In genomic region chr16:17625488-17626268, GRCm38 (mm10) we compare ENCODE assay signal across 9 mouse cellular contexts. TPM values are rescaled to one million over a fixed set of nuclear protein-coding genes. Genes with fewer than 3 reads are reported as not detected.
DNase-seq lines count a peak whose midpoint lies in the region; ATAC-seq and TF ChIP-seq lines count a peak whose summit lies in the region.
"Had no signal": no experiment of that assay in that cellular context is flagged by ENCODE, and none has a peak within 500 bp of the region (broad histone marks: within the 10 kb centered on the region; RNA-seq: fewer than 3 reads in every experiment).

No protein-coding gene starts in this region.

- H3K9ac ChIP-seq in embryonic facial prominence, embryonic 11.5 days (replicated peaks; ENCODE audit: low read length) = no peak overlapping the region
- no peak overlapping the region for H3K9ac ChIP-seq in midbrain, embryonic 11.5 days (ENCODE audit: low read length)
- H3K9ac ChIP-seq: heart, embryonic 15.5 days had no signal

- H3K4me3 ChIP-seq in embryonic facial prominence, embryonic 11.5 days (ENCODE audit: low read depth, low read length) = no peak overlapping the region
- H3K4me3 ChIP-seq in embryonic facial prominence, embryonic 10.5 days = no peak overlapping the region
- H3K4me3 ChIP-seq in midbrain, embryonic 11.5 days (ENCODE audit: low read depth, low read length) = no peak overlapping the region
- no peak overlapping the region for H3K4me3 ChIP-seq in midbrain, embryonic 10.5 days
- no peak overlapping the region for H3K4me3 ChIP-seq in small intestine, adult 2 months (ENCODE audit: low read depth, low read length)
- H3K4me3 ChIP-seq: heart, embryonic 15.5 days had no signal

- H3K9me3 ChIP-seq in embryonic facial prominence, embryonic 11.5 days (replicated peaks; ENCODE audit: control insufficient read depth, low read length) = no peaks in the 10 kb centered on the region
- H3K9me3 ChIP-seq in embryonic facial prominence, embryonic 10.5 days = no peaks in the 10 kb centered on the region
- no peaks in the 10 kb centered on the region for H3K9me3 ChIP-seq in midbrain, embryonic 11.5 days (ENCODE audit: control insufficient read depth, low read length)
- no peaks in the 10 kb centered on the region for H3K9me3 ChIP-seq in midbrain, embryonic 10.5 days (replicated peaks)
- H3K9me3 ChIP-seq: heart, embryonic 15.5 days had no signal

- no peaks in the 10 kb centered on the region for H3K4me1 ChIP-seq in embryonic facial prominence, embryonic 11.5 days (ENCODE audit: control insufficient read depth, insufficient read depth, low read length)
- H3K4me1 ChIP-seq in embryonic facial prominence, embryonic 10.5 days = peaks cover 1% of the 10 kb centered on the region
- H3K4me1 ChIP-seq in midbrain, embryonic 11.5 days (ENCODE audit: control insufficient read depth, insufficient read depth, low read length) = no peaks in the 10 kb centered on the region
- peaks cover under 1% of the 10 kb centered on the region; the same call in 1 of the 2 replicates for H3K4me1 ChIP-seq in midbrain, embryonic 10.5 days
- H3K4me1 ChIP-seq in small intestine, adult 2 months (ENCODE audit: control insufficient read depth, insufficient read depth, insufficient read length, low read length) = no peaks in the 10 kb centered on the region

- ATAC-seq in embryonic facial prominence, embryonic 11.5 days (replicated peaks; ENCODE audit: insufficient number of reproducible peaks, low FRiP score, low TSS enrichment, low read depth) = 0 out of 2 replicates have a peak, but pooled peaks have one; percentile 44
- ATAC-seq in midbrain, embryonic 11.5 days (ENCODE audit: low FRiP score) = peak; percentile 48; the same call in 1 of the 2 replicates

- H3K27me3 ChIP-seq in embryonic facial prominence, embryonic 11.5 days (ENCODE audit: control insufficient read depth, insufficient read depth, low read length) = no peaks in the 10 kb centered on the region
- no peaks in the 10 kb centered on the region for H3K27me3 ChIP-seq in embryonic facial prominence, embryonic 10.5 days (replicated peaks; ENCODE audit: low read depth, poor library complexity, severe bottlenecking)
- no peaks in the 10 kb centered on the region for H3K27me3 ChIP-seq in midbrain, embryonic 11.5 days (ENCODE audit: control insufficient read depth, insufficient read depth, low read length)
- H3K27me3 ChIP-seq in midbrain, embryonic 10.5 days (ENCODE audit: low read depth, poor library complexity, severe bottlenecking) = no peaks in the 10 kb centered on the region
- H3K27me3 ChIP-seq in small intestine, adult 2 months (ENCODE audit: control insufficient read depth, insufficient read depth, low read length) = no peaks in the 10 kb centered on the region
- H3K27me3 ChIP-seq: heart, embryonic 15.5 days had no signal

- TF ChIP-seq CTCF in small intestine, adult 2 months (IDR thresholded peaks at IDR 0.05; ENCODE audit: extremely low read depth, insufficient read length, insufficient replicate concordance, low read depth, low read length) = peak; percentile 36; the same call in 1 of the 2 replicates

- 70% methylated on average over 8 of the region's 8 CpGs for WGBS in embryonic facial prominence, embryonic 11.5 days
- 72% methylated on average over 8 of the region's 8 CpGs for WGBS in embryonic facial prominence, embryonic 10.5 days
- 72% methylated on average over 8 of the region's 8 CpGs for WGBS in midbrain, embryonic 11.5 days
- 73% methylated on average over 8 of the region's 8 CpGs for WGBS in midbrain, embryonic 10.5 days
- 66% methylated on average over 8 of the region's 8 CpGs for WGBS in small intestine, adult 2 months

- no peak overlapping the region for H3K27ac ChIP-seq in embryonic facial prominence, embryonic 11.5 days (replicated peaks; ENCODE audit: low read depth, low read length)
- no peak overlapping the region for H3K27ac ChIP-seq in embryonic facial prominence, embryonic 10.5 days (replicated peaks)
- H3K27ac ChIP-seq in midbrain, embryonic 11.5 days (ENCODE audit: low read depth, low read length) = no peak overlapping the region
- no peak overlapping the region for H3K27ac ChIP-seq in midbrain, embryonic 10.5 days (replicated peaks)
- no peak overlapping the region for H3K27ac ChIP-seq in small intestine, adult 2 months (ENCODE audit: insufficient read depth, low read depth, low read length)
- H3K27ac ChIP-seq: heart, embryonic 15.5 days had no signal

- H3K4me2 ChIP-seq in embryonic facial prominence, embryonic 11.5 days (ENCODE audit: low read depth, low read length) = no peak overlapping the region
- no peak overlapping the region for H3K4me2 ChIP-seq in midbrain, embryonic 11.5 days
- H3K4me2 ChIP-seq: heart, embryonic 15.5 days had no signal

- H3K36me3 ChIP-seq in embryonic facial prominence, embryonic 11.5 days (replicated peaks; ENCODE audit: control insufficient read depth, insufficient read depth, low read depth, low read length) = peaks cover 5% of the 10 kb centered on the region; the same call in 1 of the 2 replicates
- peaks cover 97% of the 10 kb centered on the region for H3K36me3 ChIP-seq in embryonic facial prominence, embryonic 10.5 days (replicated peaks)
- peaks cover 15% of the 10 kb centered on the region for H3K36me3 ChIP-seq in midbrain, embryonic 11.5 days (ENCODE audit: control insufficient read depth, insufficient read depth, low read length)
- H3K36me3 ChIP-seq in midbrain, embryonic 10.5 days = peaks cover 94% of the 10 kb centered on the region
- H3K36me3 ChIP-seq in small intestine, adult 2 months (ENCODE audit: control insufficient read depth, insufficient read depth, low read length) = peaks cover 40% of the 10 kb centered on the region

- no peak for TF ChIP-seq POLR2A in small intestine, adult 2 months (IDR thresholded peaks at IDR 0.05; ENCODE audit: low read depth, low read length)

- peak; percentile 69 for DNase-seq in embryonic facial prominence, embryonic 11.5 days (ENCODE audit: low spot score)
- no peak for DNase-seq in embryonic facial prominence, embryonic 10.5 days (ENCODE audit: low spot score)
- no peak for DNase-seq in midbrain, embryonic 11.5 days (ENCODE audit: low spot score, missing footprints)
- no peak for DNase-seq in midbrain, embryonic 10.5 days (ENCODE audit: low spot score)
- DNase-seq in forelimb bud, embryonic 11.5 days (ENCODE audit: low read depth, low spot score) = peak; percentile 39
- no peak for DNase-seq in urinary bladder, adult 18-20 months (ENCODE audit: low spot score in 2 of 2)
- DNase-seq in thymus, postnatal 4 days = no peak

RNA-seq across cellular contexts. Expression of gene Smpd4, which starts 6.5 kb away (rescaled TPM):
- 57.0 and 58.5 TPM in 2 replicates for polyA plus RNA-seq in embryonic facial prominence, embryonic 11.5 days (2014; fragmentation: Nextera tagmentation; extraction: Ambion mirVana)
- 66.7 and 68.7 TPM in 2 replicates for polyA plus RNA-seq in embryonic facial prominence, embryonic 10.5 days (2016; fragmentation: Nextera tagmentation; extraction: Ambion mirVana)
- polyA plus RNA-seq in midbrain, embryonic 11.5 days (2014; fragmentation: Nextera tagmentation; extraction: Ambion mirVana) = 41.1 and 46.5 TPM in 2 replicates
- 47.3 and 52.2 TPM in 2 replicates for polyA plus RNA-seq in midbrain, embryonic 10.5 days (2016; fragmentation: Nextera tagmentation; extraction: Ambion mirVana)
- 13.6 and 24.3 TPM in 2 replicates for polyA plus RNA-seq in small intestine, adult 2 months (2012; rRNA removed)

RNA-seq across cellular contexts. Expression of gene Ccdc74a, which starts 20.6 kb away (rescaled TPM):
- 5.0 and 5.6 TPM in 2 replicates for polyA plus RNA-seq in embryonic facial prominence, embryonic 11.5 days (2014; fragmentation: Nextera tagmentation; extraction: Ambion mirVana)
- polyA plus RNA-seq in embryonic facial prominence, embryonic 10.5 days (2016; fragmentation: Nextera tagmentation; extraction: Ambion mirVana) = 5.3 and 6.6 TPM in 2 replicates
- 4.8 and 5.4 TPM in 2 replicates for polyA plus RNA-seq in midbrain, embryonic 11.5 days (2014; fragmentation: Nextera tagmentation; extraction: Ambion mirVana)
- 6.4 and 8.1 TPM in 2 replicates for polyA plus RNA-seq in midbrain, embryonic 10.5 days (2016; fragmentation: Nextera tagmentation; extraction: Ambion mirVana)
- 0.39 and 0.76 TPM in 2 replicates for polyA plus RNA-seq in small intestine, adult 2 months (2012; rRNA removed)

RNA-seq across cellular contexts. Expression of gene Slc7a4, which starts 42.7 kb away (rescaled TPM):
- 0.59 and 2.3 TPM in 2 replicates for polyA plus RNA-seq in embryonic facial prominence, embryonic 11.5 days (2014; fragmentation: Nextera tagmentation; extraction: Ambion mirVana)
- polyA plus RNA-seq in embryonic facial prominence, embryonic 10.5 days (2016; fragmentation: Nextera tagmentation; extraction: Ambion mirVana) = 1.5 and 1.6 TPM in 2 replicates
- polyA plus RNA-seq in midbrain, embryonic 11.5 days (2014; fragmentation: Nextera tagmentation; extraction: Ambion mirVana) = 1.5 and 2.0 TPM in 2 replicates
- 2.4 and 2.6 TPM in 2 replicates for polyA plus RNA-seq in midbrain, embryonic 10.5 days (2016; fragmentation: Nextera tagmentation; extraction: Ambion mirVana)
- 13.5 and 13.7 TPM in 2 replicates for polyA plus RNA-seq in small intestine, adult 2 months (2012; rRNA removed)

Comparison
In these comparisons a context has a peak if more than half of its experiments do, and no peak if none do; other contexts are left out.
1. DNase-seq: peak in embryonic facial prominence, embryonic 11.5 days (single experiment) and forelimb bud, embryonic 11.5 days (single experiment); none in embryonic facial prominence, embryonic 10.5 days (single experiment), midbrain, embryonic 11.5 days (single experiment), midbrain, embryonic 10.5 days (single experiment), urinary bladder, adult 18-20 months (0 of 2) and thymus, postnatal 4 days (single experiment).